Mouse (Mus musculus): ENCODE results near the gene Adpgk.

Adpgk gene

DNA sequence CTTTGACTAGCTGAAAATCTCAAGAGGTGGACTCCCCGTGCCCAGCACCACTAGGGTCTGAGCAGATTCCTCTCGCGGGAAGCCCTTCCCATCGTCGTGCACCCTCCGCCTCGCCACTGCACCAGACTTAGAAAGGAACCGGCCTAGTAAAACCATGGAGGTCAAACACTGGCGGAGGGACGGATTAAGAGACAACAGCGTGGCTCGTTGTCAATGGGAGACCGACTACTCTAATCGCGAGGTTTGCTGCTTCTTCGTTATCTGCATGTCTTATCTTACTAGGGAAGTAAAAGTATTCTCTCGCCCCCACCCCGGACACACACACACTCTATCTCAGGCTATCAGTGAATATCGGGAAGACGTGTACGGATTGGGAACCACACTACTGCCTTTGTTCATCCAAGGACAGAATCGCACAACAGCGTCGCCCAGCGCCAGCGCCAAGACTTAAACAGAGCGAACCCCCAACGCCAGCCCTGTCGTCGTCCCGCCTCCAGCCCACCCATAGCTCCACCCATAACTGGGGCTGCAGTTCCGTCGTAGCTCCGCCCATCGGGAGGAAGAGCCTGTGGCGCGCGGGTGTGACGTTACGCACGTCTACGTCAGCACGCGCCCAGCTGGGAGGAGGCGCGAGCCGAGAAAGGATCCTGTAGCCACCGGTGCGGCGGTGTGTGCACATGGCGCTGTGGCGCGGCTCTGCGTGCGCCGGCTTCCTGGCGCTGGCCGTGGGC, at the start of gene Adpgk:
TSS of gene Adpgk (plus strand) at position 602 of the 731 bp plus-strand sequence.
- DNase-seq = peak; percentile 98 to 99

DNA sequence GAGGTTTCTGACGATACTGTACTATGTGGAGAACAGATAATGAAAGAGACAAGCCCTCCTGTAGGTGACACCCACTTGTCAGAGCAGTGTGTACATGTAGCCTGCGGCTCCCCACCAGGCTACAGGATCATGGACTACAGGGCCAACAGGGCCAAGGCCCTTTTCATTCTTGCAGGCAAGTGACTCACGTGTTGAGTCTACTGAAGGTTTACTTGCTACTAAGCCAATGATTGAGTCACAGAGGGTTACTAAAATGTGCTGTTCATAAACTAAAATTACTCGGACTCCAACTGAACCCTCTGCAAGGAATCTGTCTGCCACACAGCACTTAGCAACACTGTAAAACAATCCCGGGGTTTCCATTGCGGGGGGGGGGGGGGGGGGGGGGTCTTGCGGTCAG, 46.2 kb upstream of the Adpgk start:
- DNase-seq = no peak

DNA sequence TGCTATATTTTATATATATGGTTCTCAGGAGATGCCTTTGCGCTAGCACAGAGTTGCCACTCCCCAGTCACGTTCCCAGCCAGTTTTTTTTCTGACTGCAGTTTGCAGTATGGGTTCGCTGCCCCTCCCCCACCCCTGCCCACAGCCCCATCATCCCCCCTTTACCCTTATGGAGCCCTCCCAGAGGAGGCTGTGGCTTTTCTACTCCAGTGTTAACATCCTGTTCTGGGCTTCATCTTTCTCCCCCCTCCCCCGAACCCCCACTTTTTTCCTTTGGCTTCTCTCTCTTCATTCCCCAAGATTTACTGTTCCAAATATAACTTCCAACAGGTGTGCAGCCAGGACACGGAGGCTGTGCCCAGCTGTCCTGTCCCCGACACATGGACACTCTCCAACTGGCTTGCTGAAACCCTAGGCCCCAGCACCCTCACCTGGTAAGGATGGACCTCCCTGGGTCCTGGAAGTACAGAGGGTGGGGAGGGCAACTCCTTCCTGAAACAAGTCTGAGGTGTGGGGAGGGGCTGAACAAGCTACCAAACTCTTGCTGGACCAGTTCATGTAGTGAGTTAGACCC, 44.8 kb upstream of the Adpgk start:
- DNase-seq = no peak

DNA sequence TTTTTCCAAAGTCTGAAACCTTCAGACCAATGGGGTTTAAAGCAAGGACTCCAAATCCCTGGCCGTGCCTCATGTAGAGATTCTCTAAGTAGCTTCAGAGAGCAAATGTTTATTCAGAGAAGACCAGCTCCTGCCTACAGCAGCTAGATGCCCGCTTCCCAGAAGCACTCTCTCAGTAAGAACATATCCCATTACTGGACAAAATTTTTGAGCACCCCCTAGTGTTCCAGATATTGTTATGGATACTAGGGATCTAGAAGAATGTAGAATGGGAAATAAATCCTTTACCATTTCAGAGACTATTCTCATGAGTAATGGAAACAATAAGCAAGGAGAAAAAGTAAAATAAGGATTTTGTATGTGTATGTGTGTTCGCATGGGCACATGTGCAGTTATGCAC, 42.0 kb upstream of the Adpgk start:
- DNase-seq = no peak

DNA sequence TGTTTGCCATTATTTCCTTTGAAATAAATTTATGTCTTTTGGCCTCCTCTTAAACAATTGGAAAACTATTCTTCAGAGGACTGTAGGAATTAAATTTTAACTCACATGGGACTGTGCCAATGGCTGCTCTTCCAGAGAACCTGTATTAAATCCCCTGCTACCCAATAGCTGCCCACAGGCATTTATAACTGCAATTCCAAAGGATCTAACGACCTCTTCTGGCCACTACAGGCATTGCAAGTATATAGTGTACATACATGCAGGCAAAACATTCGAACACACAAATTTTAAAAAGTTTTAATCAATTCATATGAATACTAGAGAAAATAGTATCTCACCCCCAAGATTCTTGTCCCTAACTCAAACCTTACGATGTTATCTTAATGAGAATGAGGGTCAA, 41.1 kb upstream of the Adpgk start:
- peak in 1 of 2 experiments; percentile 40 for DNase-seq

DNA sequence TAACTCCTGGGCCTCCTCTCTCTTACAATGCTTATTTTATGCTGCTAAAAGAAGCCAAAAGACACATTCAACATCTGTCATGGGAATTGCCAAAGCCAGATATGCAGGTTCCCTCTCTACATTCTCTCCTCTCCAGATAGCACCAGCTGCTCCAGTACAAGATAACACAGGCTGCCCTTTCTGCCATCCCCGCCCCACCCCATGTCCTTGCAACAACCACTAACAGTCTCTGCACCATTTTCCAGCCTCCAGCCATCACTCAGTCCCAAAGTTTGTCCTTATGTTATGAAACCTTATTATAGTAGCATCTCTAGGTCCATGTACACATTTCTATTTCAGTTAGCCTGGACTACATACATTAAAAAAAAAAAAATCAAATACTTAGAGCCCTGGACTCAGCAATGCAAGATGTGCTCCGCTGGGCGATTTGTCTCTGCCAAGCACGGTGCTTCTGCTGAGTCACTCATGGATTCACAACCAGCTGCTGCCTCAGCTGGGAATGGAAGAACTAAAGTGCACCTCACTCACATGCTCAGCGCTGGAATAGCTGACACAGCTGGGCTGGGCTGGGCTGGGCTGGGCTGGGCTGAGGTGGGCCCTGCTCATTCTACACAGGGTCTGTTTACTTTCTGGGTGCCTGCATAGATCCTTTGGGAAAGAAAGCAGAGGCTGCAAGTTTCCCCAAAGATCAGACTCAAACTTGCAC, 36.5 kb upstream of the Adpgk start:
- peak; percentile 24 to 26 for DNase-seq

DNA sequence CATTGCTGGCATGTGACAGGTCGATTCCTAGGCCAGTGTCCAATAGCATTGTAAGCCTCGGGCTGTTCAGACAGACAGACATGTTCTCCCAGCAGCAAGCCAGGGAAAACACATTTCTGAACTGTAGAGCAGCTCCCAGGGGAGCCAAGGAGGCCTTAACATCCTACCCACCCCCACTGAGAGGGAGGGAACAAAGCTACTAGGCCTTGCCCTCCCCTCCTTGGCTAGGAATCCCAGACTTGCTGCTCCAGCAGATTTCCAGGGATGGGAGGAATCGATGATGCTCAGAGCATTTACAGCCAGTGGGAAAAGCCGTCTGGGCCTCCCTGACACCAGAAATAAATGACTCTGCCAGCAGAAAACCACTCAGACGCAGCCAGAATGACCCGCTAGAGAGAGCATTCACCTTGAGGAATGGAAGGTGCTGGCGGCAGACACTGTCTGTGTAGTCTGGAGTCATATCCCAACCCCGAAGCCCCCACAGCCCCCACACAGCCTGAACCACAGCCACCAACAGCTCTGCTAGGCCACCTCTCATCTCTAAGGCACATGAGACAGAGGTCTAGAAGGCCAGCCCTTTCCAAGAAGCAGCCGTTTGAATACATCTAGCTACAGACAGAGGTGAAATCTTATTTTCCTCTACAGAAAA, 31.4 kb upstream of the Adpgk start:
- DNase-seq = peak; percentile 5 to 20

DNA sequence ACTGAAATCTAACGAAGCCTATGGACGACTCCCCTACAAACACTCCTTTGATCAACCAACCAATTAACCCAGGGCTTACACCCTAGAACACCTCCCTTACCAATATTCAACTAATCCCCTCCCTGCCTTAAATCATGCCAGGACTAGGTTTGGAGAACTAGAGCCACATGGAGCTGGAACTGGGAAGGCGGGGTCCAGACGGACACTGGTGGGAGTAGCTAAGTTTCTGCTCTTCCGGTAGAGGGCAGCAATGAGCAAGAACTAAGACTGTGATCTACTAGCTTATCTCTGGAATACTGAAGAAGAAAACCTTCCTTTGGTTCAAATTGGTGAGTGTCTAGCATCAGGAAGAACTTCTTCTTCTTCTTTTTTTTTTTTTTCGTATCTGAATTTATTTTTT, 25.0 kb upstream of the Adpgk start:
- DNase-seq = peak; percentile 24 to 55

DNA sequence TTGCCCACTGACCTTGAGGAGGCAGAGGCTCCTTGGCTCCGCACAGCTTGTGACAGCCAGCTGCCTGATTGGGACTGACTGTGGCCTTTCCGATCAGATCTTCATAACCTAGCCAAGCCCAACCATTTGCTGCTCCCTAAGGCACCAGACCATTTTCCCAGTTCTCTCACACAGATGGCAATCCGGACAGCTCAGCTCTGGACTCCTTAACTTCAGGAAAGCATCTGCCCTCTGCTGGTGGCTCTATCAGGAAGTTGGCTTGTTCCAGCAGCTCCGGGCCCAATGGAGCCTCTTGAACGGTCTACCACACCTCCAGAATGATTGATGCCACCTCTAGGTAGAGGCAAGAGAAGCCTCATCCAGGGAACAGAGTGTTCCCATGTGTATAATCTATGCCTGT, 21.6 kb upstream of the Adpgk start:
- peak; percentile 69 to 83 for DNase-seq

DNA sequence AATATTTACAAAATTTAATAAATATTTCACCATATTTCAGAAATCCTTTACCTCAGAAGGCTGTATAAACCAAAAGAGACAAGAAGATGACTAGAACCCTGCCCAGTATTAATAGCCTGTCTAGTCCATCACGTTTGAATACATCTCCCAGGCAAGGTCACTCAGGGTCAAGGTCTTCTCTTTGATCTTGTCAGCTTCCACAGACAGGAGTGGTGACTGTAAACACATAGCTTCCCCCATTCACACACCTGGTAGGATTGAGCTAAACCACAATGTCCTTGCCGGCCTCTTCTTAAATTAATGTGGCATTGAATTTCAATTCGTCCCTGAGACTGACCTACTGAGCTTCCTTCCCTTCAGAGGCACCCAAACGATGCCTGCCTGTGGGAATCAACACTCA, 20.3 kb upstream of the Adpgk start:
- no peak for DNase-seq

DNA sequence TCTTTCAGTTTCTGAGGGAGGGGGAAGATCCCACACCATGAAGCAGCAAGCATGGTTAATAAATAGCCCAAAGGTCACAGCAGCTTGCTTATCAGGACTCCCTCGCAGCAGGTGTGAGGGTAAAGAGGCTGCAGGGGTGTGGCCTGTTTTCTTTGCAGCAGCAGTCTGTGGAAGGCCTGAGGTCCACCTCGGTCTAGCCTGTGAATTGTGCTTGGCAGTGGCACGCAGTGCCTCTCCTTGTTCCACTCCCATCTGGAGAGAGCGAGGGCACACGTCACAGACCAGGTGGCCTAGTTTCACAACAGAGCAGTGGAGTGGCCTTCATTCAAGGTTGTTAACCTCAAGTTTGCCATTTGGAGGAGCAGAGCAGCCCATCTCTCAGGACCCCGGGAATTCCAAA, 19.6 kb upstream of the Adpgk start:
- DNase-seq = peak; percentile 68 to 85

DNA sequence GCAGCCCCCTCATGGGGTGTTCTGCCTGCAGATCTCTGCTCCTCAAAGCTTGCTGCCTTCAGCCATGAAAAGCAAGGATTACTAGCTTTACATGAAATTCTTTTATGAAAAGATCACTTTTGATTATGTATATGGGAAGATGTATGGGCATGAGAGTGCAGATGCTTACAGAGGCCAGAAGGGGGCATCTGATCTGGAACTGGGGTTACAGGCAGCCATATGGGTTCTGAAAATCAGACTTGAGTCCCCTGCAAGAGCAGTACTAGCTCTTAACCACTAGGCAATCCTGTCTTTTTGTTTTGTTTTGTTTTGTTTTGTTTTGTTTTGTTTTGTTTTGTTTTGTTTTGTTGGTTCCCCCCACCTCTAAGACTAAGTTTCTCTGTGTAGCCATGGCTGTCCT, 18.2 kb upstream of the Adpgk start:
- no peak for DNase-seq

DNA sequence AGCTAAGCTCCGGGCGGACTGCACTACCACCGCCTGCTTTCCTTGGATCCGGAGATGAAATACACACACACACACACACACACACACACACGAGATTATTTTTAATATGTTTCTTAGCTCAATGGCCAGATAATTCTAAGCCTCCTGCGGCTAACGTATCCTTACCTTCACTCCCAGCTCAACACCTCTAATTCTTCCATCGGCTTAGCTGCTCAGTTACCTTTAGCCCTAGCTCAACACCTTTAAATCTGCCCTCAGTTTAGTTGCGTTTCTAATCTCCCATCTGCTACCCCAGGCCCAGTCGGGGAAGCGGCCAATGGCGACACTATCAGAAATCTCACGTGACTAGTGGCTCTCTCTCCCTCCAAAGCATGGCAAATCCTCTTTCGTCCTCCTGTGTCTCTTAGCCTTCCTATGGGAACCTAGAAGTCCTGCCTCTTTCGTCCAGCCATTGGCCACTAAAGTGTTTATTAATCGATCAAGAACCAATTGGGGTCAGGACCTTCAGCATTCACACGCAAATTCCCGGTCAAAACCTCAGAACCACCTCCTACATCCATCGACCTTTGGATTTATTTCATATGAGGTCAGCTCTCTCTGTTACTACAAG, 16.4 kb upstream of the Adpgk start:
- DNase-seq = no peak

DNA sequence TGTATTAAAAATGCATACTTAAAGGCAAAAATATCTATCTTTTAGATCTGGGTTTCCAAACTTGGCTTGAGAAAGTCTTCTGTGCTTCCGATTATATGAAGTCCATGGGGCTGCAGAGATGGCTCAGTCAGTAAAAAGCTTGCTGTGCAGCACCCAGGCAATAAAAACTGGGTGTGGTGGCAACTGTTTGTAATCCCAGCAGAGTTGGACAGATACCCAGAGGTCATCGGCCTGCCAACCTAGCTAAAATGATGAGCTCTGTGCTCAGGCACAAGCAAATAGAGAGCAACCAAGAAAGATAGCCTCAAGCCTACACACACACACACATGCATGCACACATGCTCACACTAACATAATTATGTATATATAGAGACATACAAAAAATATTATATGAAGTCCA, 13.2 kb upstream of the Adpgk start:
- no peak for DNase-seq

DNA sequence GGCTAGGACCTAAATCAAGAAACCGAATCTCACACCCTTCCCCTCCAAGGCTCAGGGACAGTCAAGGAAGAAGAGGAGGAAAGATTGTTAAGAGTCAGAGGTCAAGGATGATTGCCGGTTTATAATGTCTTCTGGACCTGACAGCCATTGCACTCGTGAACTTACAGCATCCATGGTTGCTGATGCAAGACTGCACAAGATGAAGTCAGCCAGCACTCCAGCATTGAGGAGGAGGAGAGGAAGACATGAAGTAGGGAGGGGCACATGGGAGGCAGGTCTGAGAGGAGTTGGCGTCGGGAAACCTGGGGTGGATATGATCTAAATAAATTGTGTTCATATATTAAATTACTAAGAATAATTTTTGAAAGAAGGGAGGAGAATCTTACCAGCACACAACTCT, 12.7 kb upstream of the Adpgk start:
- no peak for DNase-seq

DNA sequence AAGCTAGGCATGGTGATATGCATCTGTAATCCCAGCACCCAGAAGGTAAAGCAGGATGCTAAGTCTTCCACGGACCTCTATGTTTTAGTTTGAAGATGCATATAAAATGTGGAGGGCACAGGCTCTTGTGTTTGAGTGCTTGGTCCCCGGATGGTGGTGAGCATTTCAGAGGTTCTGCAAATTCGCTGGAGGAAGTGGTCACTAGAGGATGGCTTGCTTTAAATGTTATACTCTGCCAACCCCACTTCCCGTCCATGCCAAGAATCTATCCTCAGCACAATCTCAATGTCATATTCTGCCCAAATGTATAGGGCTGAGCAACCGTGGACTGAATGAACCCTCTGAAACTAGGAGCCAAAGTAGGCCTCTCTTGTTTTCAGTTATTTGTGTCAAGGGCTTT, 10.5 kb upstream of the Adpgk start:
- no peak for DNase-seq

DNA sequence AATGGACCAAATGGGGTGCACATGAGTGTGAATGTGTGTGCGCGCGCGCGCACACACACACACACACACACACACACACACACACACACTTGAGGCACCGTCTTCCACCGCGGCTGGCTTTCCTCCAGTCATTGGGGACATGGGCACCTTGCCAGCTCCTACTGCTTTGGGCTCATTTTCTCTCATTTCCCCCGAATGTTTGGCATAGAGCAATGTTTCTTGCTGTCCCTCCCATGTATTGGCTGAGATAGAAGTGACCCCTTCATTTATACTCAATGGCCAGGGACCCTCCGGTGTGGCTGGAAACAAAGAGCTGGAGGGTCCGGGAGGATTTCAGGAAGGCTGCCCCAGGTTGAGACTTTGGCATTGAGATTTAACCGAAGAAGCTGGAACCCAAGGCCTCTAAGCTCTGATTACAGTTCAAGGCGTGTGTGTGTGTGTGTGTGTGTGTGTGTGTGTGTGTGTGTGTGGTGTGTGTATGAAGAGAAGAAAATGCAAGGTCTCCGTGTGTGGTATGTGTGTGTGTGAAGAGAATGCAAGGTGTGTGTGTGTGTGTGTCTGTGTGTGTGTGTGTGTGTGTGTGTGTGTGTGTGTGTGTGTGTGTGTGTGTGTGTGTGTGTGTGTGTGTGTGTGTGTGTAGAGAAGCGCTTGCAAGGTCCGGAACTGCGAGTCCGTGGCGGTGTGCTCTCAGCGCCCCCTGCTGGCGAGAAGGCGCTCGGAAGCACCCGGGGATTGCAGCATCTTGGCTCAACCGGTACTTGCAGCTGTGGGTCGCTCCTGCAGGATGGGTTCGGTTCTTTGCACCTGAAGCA, 9.3 kb upstream of the Adpgk start:
- peak; percentile 72 to 88 for DNase-seq

DNA sequence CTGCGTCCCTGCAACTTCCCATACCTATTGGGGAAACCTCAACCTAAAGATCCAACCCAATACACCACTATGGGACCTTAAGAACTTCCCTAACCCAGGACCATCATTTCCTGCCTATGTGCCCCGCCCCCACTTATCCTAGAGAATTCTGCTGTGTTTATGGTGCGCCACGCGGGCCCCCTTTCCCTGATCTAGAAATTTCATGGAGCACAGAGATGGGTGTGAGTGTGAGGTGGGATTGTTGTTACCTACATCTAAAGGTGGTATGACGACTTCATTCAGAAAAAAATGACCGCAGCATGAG, 8.7 kb upstream of the Adpgk start:
- no peak for DNase-seq

DNA sequence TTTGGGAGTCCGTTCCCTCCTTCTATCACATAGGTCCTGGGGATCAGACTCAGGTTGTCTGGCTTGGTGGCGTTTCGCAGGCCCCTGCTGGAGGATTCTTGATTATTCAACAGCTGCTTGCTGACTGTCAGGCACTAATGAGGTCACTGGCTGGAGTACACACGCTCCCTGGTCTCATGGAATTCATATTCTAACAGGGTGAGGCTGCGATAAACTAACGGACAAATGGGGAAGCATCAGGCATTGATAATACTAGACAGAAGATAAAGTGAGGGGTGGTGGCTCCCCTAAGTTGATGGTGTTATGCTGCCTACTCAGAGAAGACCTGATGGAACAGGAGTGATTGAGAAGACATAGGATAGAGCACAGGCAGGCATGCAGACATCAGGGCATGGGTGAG, 5.7 kb upstream of the Adpgk start:
- no peak for DNase-seq

DNA sequence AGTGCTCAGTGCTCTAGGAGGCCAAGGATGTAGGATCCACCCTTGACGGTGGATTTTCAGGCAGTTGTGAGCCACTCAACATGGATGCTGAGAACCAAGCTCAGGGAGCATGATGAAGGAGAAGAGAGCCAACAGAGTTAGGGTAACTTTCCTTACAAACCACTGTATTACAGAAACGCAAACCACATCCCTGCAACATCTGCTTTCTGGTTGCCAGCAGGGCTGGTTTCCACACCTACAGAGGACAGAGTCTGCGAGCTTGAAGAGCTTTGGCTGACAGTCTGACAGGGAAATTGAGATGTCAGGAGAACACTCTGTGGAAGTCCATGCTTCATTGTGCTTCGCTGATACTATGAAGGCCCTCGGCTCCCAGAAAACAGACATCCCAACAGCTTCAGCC, 3.3 kb upstream of the Adpgk start:
- DNase-seq = no peak

DNA sequence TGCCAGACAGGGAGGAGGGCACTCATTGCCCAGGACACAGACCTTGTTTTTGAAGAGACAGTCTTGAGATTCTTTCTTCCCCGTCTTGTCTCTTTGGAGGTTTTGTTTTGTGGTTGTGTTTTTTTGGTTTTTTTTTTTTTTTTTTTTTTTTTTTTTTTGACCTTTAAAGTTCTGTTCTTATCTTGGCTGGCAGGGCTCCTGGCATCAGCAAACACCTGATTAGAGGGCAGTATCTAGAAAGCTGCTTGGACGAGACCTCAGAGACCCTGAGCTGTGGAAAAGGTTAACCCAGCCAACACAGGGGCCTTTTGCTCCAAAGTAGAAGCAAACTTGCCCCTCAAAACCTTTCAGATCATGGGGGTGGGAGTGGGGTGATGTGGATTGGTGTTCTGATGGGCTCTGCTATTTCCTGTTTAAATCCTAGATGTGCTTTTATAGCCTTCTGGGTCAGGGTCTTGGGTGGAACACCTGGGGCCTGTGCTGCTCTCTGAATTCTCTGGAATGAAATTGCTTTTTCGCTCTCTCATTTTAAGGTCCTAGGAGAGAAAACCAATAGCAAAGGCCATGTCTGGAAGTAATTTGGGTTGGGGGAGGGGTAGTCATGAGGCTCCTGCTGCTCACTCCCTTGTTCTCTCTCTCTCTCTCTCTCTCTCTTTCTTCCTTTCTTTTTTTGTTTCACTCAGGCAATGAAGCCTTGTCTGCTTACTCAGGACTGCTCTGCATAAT, 2.5 kb upstream of the Adpgk start:
- no peak for DNase-seq

DNA sequence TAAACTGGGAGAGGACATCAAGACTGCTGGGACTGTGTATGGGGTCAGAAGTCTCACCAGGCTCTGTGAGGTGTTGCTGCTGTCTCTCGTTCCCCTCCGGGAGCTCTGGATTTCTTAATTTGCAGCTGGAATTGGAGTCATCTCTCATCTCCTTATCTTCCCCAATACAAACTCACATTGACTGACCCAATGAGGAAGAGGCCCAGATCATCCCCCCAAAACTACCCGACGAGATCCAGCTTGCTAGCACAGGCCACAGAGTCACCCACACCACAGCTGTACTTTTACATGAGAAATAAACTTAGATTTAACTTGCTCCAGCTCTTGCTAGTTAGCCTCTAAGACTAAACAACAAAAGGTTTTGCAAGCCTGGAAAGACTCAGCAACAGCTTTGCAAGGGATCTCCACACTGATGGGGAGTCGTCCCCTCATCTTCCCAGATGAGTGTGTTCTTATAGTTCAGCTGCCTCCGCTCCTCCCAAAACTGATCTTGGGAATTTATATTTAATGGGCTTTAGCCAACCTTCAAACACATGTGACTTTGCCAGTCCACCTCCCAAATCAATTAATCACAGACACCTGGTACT, 1.7 kb upstream of the Adpgk start:
- DNase-seq = no peak
